Mouse (Mus musculus) heart, embryonic 11.5 days (tissue): ENCODE results near the gene Rab11b. TPM values are rescaled to one million over a fixed set of nuclear protein-coding genes. Genes with fewer than 3 reads are reported as not detected.

Source experiments
- ATAC-seq: fragments of 200-750 bp; cut with Nextera tagmentation; replicated peaks from 2 replicates; pipeline ENCODE4 v1.8.0; 2017; ENCODE audit warnings: moderate library complexity; ENCODE audit not compliant: insufficient number of reproducible peaks, low FRiP score, low TSS enrichment
- H3K27ac ChIP-seq: fragments of 300-500 bp; sonication (generic); 2 replicates; pipeline ENCODE4 v1.5.1; 2014; ENCODE audit warnings: mild to moderate bottlenecking, low read depth, low read length
- H3K27me3 ChIP-seq: fragments of 300-500 bp; sonication (generic); 2 replicates; pipeline ENCODE4 v1.6.1; 2014; ENCODE audit warnings: mild to moderate bottlenecking, low read length, mixed read lengths; ENCODE audit not compliant: control insufficient read depth, insufficient read depth
- H3K36me3 ChIP-seq: fragments of 300-500 bp; sonication (generic); 2 replicates; pipeline ENCODE4 v1.6.1; 2014; ENCODE audit warnings: mild to moderate bottlenecking, low read length, moderate library complexity, mixed read lengths; ENCODE audit not compliant: control insufficient read depth, insufficient read depth
- H3K4me1 ChIP-seq: fragments of 300-500 bp; sonication (generic); 2 replicates; pipeline ENCODE4 v1.6.1; 2014; ENCODE audit warnings: low read length; ENCODE audit not compliant: control insufficient read depth, insufficient read depth
- H3K4me2 ChIP-seq: fragments of 300-500 bp; sonication (generic); 2 replicates; pipeline ENCODE4 v1.6.1; 2014; ENCODE audit warnings: mild to moderate bottlenecking, moderate library complexity
- H3K4me3 ChIP-seq: fragments of 300-500 bp; sonication (generic); 2 replicates; pipeline ENCODE4 v1.5.1; 2014; ENCODE audit warnings: low read depth, low read length
- H3K9ac ChIP-seq: fragments of 300-500 bp; sonication (generic); 2 replicates; pipeline ENCODE4 v1.6.1; 2014; ENCODE audit warnings: mild to moderate bottlenecking, low read depth, low read length, moderate library complexity
- H3K9me3 ChIP-seq: fragments of 300-500 bp; sonication (generic); replicated peaks from 2 replicates; pipeline ENCODE4 v1.6.1; 2016; ENCODE audit warnings: low read length; ENCODE audit not compliant: control insufficient read depth
- WGBS: fragments of 180-500 bp; shearing (Covaris S2); extraction: QIAGEN DNeasy Blood & Tissue Kit; methylation state at CpG from one replicate; pipeline ENCODE4 v1.1.7; 2014; ENCODE audit not compliant: insufficient replicate concordance; 5-methylcytosine and 5-hydroxymethylcytosine counted together
- polyA plus RNA-seq: library from polyadenylated mRNA; unstranded; fragments of >200 nt; fragmentation: Nextera tagmentation; extraction: Ambion mirVana; gene quantifications from 2 replicates; pipeline ENCODE4 v1.2.1, GENCODE M21; 2014

Gene Rab11b
- 254 and 285 TPM in 2 replicates for polyA plus RNA-seq

DNA sequence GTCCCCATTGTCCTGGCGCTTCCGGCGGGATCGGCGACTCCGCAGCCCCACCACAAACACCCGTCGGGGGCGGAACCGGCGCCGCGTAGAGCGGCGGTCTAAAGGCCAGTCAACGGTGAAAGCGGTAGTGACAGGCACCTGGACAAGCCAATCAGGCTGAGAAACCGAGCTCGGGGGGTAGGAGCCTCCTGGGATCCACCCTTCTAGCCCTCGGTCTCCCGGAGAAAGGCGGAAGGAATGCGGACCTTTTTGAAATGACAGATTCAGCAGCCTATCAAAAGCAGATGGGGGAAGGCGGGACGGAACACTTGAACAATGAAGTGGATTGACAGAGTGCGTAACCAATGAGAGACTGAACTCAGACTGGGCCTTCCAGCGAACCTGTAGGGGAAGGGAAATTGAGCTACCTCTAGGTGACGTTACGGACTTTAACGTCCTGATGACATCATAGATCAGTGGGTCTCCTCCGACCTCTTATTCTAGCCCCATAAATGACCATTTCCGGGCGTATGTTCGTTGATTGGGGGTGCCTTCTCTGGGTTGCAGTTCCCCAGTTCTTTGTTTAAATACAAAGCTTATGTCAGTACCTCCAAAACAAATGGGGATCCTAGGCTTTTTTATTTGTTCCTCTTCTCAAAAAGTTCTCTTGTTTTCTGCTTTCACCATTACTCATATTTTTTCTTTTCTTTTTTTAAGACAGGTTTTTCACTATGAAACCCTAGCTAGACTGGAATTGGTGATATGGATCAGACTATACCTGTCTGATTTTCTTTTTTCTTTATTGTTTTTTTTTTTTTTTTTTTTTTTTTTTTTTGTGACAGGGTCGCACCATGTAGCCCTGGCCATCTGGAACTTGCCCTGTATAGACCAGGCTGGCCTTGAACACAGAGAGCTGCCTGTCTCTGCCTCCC lies at the start of gene Rab11b:
TSS of gene Rab11b (minus strand) at position 276 of the 911 bp plus-strand sequence.
- Histone ChIP-seq H3K27ac (peak within 1 kb of the TSS; percentile 100), H3K9ac (peak within 1 kb of the TSS; percentile 99), H3K4me3 (peak within 1 kb of the TSS; percentile 89), H3K9me3 (no peaks in the 10 kb centered on the region), H3K4me2 (peak within 1 kb of the TSS; percentile 85), H3K36me3 (no peaks in the 10 kb centered on the region), H3K4me1 (peaks cover 30% of the 10 kb centered on the region), H3K27me3 (no peaks in the 10 kb centered on the region)
- 2% methylated on average over 35 of the region's 35 CpGs for WGBS
- ATAC-seq: peak; percentile 99

DNA sequence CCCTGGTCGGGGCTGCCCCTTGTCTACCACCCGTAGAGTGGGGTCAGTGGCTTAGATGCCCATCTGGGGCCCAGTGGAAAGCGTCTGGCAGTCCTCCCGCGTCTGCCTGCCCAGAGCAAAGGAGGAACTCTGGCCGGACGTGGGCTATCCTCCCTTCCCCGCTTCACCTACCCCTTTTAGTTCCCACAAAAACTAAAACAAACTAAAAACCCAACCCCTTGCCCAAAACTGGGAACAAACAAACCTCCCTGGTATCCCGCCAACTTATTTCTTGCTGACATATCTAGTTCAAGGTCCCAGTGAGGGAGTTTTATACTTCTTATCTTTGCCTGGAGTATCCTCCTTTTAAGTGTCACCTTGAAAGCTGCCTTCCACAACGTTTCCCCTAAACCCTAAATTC lies 47.9 kb upstream of the Rab11b start:
- no peak overlapping the region for H3K4me2 ChIP-seq
- no peak overlapping the region for H3K9ac ChIP-seq
- H3K4me3 ChIP-seq: no peak overlapping the region
- no peak overlapping the region for H3K27ac ChIP-seq
- H3K27me3 ChIP-seq: peaks cover 8% of the 10 kb centered on the region
- no peak for ATAC-seq
- peaks cover 13% of the 10 kb centered on the region for H3K4me1 ChIP-seq
- WGBS: 35% methylated on average over 10 of the region's 10 CpGs
- H3K9me3 ChIP-seq: no peaks in the 10 kb centered on the region
- H3K36me3 ChIP-seq: no peaks in the 10 kb centered on the region

DNA sequence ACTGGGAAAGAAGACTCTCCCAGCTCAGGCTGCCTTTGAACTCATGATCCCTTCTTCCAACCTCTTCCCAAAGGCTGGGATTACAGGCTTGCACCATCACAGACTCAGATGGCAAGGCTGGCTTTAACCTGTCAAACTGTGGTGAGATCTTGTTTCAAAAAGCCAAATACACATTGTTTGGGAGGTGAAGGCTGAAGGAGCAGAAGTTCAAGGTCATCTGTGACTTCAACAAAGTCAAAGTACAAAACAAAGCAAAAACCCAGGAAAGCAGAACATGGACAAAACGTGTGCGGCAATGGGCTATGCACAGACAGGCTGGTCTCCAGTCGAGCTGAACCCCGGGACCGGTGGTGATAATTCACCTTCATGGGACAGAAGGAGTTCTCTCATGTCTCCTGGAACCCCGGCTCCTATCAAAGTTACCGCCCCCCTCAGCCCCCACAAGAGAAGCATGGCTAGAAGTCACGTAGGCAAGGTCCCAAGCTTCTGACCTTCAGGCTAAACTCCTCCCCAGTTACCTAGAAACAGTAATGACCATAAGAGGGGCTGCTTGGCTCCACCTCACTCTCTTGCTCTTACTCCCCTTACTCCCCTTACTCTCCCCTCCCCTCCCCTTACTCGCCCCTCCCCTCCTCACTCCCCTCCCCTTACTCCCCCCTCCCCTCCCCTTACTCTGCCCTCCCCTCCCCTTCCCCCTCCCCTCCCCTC lies 47.0 kb upstream of the Rab11b start:
- H3K27me3 ChIP-seq: peaks cover 11% of the 10 kb centered on the region
- no peaks in the 10 kb centered on the region for H3K36me3 ChIP-seq
- no peak overlapping the region for H3K9ac ChIP-seq
- H3K27ac ChIP-seq: no peak overlapping the region
- ATAC-seq: no peak
- WGBS: 39% methylated on average over 9 of the region's 9 CpGs
- no peak overlapping the region for H3K4me2 ChIP-seq
- H3K4me1 ChIP-seq: peaks cover 9% of the 10 kb centered on the region
- H3K9me3 ChIP-seq: no peaks in the 10 kb centered on the region
- H3K4me3 ChIP-seq: no peak overlapping the region

DNA sequence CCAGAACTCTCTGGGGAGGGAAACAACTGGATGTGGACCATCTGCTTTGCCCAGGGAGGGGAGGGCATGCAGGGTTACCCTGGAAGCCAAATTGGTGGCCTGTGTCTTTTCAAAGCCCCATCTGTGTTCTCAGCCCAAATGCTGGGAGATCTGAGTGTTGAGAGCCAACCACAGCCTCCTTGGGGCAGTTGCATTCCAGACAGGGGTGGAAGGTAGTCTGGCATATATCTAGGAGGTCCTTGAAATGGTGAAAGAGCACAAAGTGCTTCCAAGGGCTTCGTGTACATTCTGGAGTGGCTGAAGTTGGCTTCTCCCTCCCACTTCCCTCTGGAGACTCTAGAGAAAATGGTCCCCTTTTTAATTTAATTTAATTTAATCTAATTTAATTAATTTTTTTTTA lies 44.4 kb upstream of the Rab11b start:
- ATAC-seq: 0 out of 2 replicates have a peak, but pooled peaks have one; percentile 10
- Histone ChIP-seq H3K9me3 (no peaks in the 10 kb centered on the region), H3K27ac (no peak overlapping the region), H3K4me2 (no peak overlapping the region), H3K4me3 (no peak overlapping the region), H3K9ac (no peak overlapping the region), H3K36me3 (no peaks in the 10 kb centered on the region), H3K27me3 (peaks cover 11% of the 10 kb centered on the region), H3K4me1 (0 out of 2 replicates have a peak, but pooled peaks cover 3% of the 10 kb centered on the region)
- 29% methylated on average over 1 of the region's 1 CpGs for WGBS

DNA sequence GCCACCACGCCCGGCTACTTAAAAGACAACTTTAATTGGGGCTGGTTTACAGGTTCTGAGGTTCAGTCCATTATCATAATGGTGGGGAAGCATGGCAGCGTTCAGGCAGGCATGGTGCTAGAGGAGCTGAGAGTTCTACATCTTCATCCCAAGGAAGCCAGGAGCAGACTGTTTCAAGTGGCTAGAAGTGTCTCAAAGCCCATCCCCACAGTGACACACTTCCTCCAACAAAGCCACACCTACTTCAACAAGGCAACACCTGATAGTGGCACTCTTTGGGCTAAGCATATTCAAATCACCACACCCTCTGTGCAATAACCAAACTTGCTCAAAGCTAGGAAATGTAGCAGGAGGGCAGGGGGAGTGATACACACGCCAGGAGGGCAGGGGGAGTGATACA lies 43.9 kb upstream of the Rab11b start:
- no peak for ATAC-seq
- H3K4me1 ChIP-seq: 0 out of 2 replicates have a peak, but pooled peaks cover 3% of the 10 kb centered on the region
- H3K9ac ChIP-seq: no peak overlapping the region
- H3K27me3 ChIP-seq: peaks cover 14% of the 10 kb centered on the region
- H3K27ac ChIP-seq: no peak overlapping the region
- H3K4me3 ChIP-seq: no peak overlapping the region
- H3K4me2 ChIP-seq: no peak overlapping the region
- no peaks in the 10 kb centered on the region for H3K9me3 ChIP-seq
- H3K36me3 ChIP-seq: no peaks in the 10 kb centered on the region
- WGBS: 54% methylated on average over 4 of the region's 4 CpGs

DNA sequence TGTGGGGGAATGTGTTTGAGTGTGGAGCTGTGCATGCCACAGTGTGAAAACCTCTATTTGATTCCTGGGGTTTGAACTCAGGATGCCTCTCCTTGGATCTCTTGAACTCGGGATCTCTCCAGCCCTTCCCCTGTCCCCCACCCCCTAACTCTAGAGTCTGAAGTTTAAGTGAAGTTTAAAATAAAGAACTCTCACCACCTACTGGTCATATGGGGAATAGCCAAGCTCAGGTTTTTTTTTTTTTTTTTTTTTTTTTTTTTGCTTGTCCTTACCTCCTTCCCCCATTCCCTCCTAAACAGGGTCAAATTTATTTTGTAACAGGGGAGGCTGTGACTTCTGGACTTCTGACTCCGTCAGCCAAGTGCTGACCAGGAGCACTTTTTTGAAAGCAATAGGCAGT lies 41.9 kb upstream of the Rab11b start:
- H3K36me3 ChIP-seq: no peaks in the 10 kb centered on the region
- H3K27ac ChIP-seq: no peak overlapping the region
- ATAC-seq: no peak
- H3K27me3 ChIP-seq: peaks cover 12% of the 10 kb centered on the region
- no peak overlapping the region for H3K4me3 ChIP-seq
- H3K9me3 ChIP-seq: no peaks in the 10 kb centered on the region
- H3K9ac ChIP-seq: no peak overlapping the region
- 0 out of 2 replicates have a peak, but pooled peaks cover 3% of the 10 kb centered on the region for H3K4me1 ChIP-seq
- no peak overlapping the region for H3K4me2 ChIP-seq
- WGBS: 3% methylated on average over 2 of the region's 2 CpGs

DNA sequence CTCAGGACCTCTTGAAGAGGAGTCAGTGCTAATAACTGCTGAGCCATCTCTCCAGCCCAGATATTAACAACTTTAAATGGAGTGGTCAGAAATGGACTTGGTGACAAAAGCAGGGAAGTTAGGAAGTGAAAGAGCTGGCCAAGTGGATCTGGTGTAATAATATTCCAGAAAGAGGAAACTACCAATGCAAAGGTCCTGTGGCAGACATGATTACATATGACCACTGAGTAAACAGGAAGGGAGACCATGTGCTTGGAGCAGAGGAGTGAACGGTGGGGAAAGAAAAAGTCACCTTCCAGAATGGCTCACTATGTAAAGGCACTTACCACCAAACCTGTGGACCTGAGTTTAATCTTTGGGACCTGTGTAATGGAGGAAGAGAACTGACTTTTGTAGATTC lies 38.9 kb upstream of the Rab11b start:
- H3K4me1 ChIP-seq: no peaks in the 10 kb centered on the region
- no peak for ATAC-seq
- H3K36me3 ChIP-seq: no peaks in the 10 kb centered on the region
- 58% methylated on average over 1 of the region's 1 CpGs for WGBS
- H3K9ac ChIP-seq: no peak overlapping the region
- H3K27me3 ChIP-seq: peaks cover 10% of the 10 kb centered on the region
- H3K4me2 ChIP-seq: no peak overlapping the region
- no peak overlapping the region for H3K4me3 ChIP-seq
- no peaks in the 10 kb centered on the region for H3K9me3 ChIP-seq
- H3K27ac ChIP-seq: no peak overlapping the region

DNA sequence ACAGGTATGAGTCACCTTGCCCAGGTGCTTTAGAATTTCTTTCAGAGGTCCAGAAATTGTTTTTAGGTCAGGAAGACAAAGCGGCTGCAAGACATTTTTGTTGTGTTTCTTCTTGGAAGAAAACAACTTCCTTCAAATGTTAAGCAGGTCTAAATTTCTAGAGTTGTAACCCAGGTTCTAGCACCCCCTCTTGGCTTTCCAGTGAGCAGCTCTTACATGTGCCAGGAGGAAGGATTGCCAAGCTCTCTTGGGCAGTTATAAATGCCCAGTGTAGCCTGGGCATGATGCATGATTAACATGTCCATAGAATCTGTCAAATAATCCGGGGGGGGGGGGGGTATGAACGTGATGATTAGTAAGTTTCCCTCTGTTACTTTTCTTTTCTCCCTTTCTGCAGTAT lies 38.0 kb upstream of the Rab11b start:
- no peak for ATAC-seq
- Histone ChIP-seq H3K4me3 (no peak overlapping the region), H3K9ac (no peak overlapping the region), H3K27me3 (peaks cover 15% of the 10 kb centered on the region), H3K9me3 (no peaks in the 10 kb centered on the region), H3K36me3 (no peaks in the 10 kb centered on the region), H3K27ac (no peak overlapping the region), H3K4me1 (no peaks in the 10 kb centered on the region), H3K4me2 (no peak overlapping the region)
- 49% methylated on average over 3 of the region's 3 CpGs for WGBS
